Mouse (Mus musculus): ENCODE measurements around the gene Mpg. TPM values are rescaled to one million over a fixed set of nuclear protein-coding genes. Genes with fewer than 3 reads are reported as not detected.
A peak's percentile ranks its signal among the peaks of the same experiment; 100 is the strongest.

The Mpg gene
- polyA plus RNA-seq, 1 experiment from 2014 or later = 21.6 TPM

DNA sequence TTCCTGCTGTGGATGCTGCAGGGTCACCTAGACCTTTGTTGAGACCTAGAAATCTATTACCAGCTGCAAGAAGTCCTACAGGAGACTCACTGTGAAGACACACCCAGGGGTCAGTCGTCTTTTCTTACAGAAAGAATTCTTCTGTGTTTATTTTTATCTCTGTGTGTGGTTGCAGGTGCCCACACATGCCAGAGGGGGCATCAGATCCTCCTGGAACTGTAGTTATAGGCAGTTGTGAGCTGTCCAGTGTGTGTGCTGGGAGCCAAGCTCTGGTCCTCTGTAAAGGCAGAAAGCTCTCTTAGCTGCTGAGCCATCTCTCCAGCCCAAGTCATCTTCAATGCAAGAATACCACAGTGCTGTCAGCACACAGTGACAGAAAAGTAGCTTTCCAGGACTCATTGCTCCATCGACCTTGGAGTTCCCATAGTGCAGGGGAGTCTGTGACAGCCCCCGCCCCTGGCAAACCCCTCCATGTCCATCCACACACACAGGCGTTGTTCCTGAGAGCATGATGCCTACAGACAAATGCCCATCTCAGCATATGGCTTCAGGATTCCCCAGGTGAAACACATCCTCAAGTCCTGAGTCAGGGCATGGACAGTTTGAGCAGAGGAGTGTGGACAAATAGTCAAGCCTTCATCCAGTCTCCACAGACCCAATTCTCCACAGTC lies 2.9 kb upstream of the Mpg start:
- ATAC-seq (ENCODE audit: low read depth) = no peak
- Histone ChIP-seq H3K4me2 (no peak overlapping the region), H3K4me3 (replicated peaks) (no peak overlapping the region), H3K27me3 (peaks cover 74% of the 10 kb centered on the region), H3K9me3 (replicated peaks) (no peaks in the 10 kb centered on the region), H3K36me3 (peaks cover 6% of the 10 kb centered on the region), H3K9ac (no peak overlapping the region), H3K27ac (no peak overlapping the region), H3K4me1 (replicated peaks) (peaks cover 83% of the 10 kb centered on the region)
- WGBS (ENCODE audit: insufficient replicate concordance) = 50% methylated on average over 4 of the region's 4 CpGs
- no peak for DNase-seq

DNA sequence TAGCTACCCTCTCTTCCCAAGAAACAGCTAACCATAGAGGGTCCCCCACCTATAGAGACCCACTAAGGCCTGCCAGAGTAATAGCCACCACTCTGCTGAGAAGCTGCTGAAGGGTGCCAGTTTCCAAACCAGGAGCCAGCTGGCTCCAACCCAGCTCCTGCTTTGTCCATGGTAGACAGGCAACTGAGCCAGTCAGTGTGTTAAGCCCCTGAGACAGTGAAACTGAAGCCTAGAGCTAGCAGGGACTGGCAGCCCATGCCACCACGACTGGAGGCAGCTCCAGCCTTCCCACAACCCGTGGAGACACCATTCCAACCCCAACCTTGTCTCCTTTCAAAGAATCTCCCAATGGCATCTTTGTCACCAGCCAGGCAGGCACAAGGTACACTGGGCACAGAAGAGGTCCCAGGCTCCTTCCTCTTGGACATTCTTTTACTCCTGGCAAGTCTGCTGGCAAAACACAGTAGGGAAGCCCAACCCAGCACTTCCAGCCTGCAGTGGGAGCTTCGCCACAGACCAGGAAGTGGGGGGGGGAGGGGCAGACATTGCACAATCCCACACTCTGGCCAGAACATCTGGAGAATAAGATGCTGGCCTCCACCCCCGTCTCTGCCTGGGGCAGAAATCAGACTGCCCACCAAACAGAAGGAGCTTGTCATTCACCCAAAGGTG lies 1.7 kb upstream of the Mpg start:
- H3K4me3 ChIP-seq (replicated peaks) = no peak overlapping the region
- WGBS (ENCODE audit: insufficient replicate concordance) = 12% methylated on average over 4 of the region's 4 CpGs
- H3K27ac ChIP-seq = peak overlapping the region; percentile 44
- H3K9ac ChIP-seq = no peak overlapping the region
- H3K9me3 ChIP-seq (replicated peaks) = no peaks in the 10 kb centered on the region
- peaks cover 63% of the 10 kb centered on the region for H3K27me3 ChIP-seq
- peaks cover 81% of the 10 kb centered on the region for H3K4me1 ChIP-seq (replicated peaks)
- no peak for ATAC-seq (ENCODE audit: low read depth)
- no peak overlapping the region for H3K4me2 ChIP-seq
- no peak for DNase-seq
- peaks cover 17% of the 10 kb centered on the region for H3K36me3 ChIP-seq

- 47% methylated on average over 7 of the region's 7 CpGs for WGBS (ENCODE audit: insufficient replicate concordance)
- DNase-seq (no peak), ATAC-seq (ENCODE audit: low read depth) (no peak)
- Histone ChIP-seq H3K4me3 (replicated peaks) (peak overlapping the region; percentile 84), H3K4me1 (replicated peaks) (peaks cover 78% of the 10 kb centered on the region), H3K4me2 (peak overlapping the region; percentile 92), H3K36me3 (peaks cover 26% of the 10 kb centered on the region), H3K9me3 (replicated peaks) (no peaks in the 10 kb centered on the region), H3K9ac (0 out of 2 replicates have a peak overlapping the region, but pooled peaks have one; percentile 17), H3K27me3 (peaks cover 54% of the 10 kb centered on the region), H3K27ac (peak overlapping the region; percentile 44)
Measured at GRCm38 (mm10) chr11:32225222-32226104, 842 bp upstream of the Mpg start.

- peaks cover 41% of the 10 kb centered on the region for H3K36me3 ChIP-seq
- H3K27ac ChIP-seq = peak overlapping the region; percentile 84
- peak overlapping the region; percentile 92 for H3K4me2 ChIP-seq
- DNase-seq = no peak
- 22% methylated on average over 1 of the region's 1 CpGs for WGBS (ENCODE audit: insufficient replicate concordance)
- H3K27me3 ChIP-seq = peaks cover 38% of the 10 kb centered on the region
- H3K4me1 ChIP-seq (replicated peaks) = peaks cover 69% of the 10 kb centered on the region
- H3K4me3 ChIP-seq (replicated peaks) = peak overlapping the region; percentile 84
- H3K9me3 ChIP-seq (replicated peaks) = no peaks in the 10 kb centered on the region
- ATAC-seq (ENCODE audit: low read depth) = no peak
- H3K9ac ChIP-seq = peak overlapping the region; percentile 95
Measured at GRCm38 (mm10) chr11:32227041-32227440, 736 bp downstream of the Mpg start.

DNA sequence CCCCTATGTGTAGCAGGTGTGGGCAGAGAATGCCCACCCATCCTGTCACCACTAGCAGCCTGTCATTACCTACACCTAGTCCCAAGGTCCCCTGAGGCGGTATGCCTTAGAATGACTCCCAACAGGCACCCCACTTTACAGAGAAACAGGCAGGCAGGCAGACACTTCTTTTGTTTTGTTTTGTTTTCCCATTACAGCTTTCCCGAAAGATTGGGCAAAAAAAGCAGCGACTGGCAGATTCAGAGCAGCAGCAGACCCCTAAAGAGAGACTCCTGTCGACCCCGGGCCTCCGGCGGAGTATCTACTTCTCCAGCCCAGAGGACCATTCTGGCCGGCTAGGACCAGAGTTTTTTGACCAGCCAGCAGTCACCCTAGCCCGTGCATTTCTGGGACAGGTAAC lies 1.2 kb downstream of the Mpg start:
- H3K4me3 ChIP-seq (replicated peaks) = peak overlapping the region; percentile 84
- peak overlapping the region; percentile 84 for H3K27ac ChIP-seq
- H3K4me2 ChIP-seq = peak overlapping the region; percentile 92
- no peak for DNase-seq
- H3K36me3 ChIP-seq = peaks cover 46% of the 10 kb centered on the region
- 92% methylated on average over 9 of the region's 9 CpGs for WGBS (ENCODE audit: insufficient replicate concordance)
- H3K9ac ChIP-seq = peak overlapping the region; percentile 95
- peaks cover 33% of the 10 kb centered on the region for H3K27me3 ChIP-seq
- H3K9me3 ChIP-seq (replicated peaks) = no peaks in the 10 kb centered on the region
- no peak for ATAC-seq (ENCODE audit: low read depth)
- H3K4me1 ChIP-seq (replicated peaks) = peaks cover 64% of the 10 kb centered on the region

DNA sequence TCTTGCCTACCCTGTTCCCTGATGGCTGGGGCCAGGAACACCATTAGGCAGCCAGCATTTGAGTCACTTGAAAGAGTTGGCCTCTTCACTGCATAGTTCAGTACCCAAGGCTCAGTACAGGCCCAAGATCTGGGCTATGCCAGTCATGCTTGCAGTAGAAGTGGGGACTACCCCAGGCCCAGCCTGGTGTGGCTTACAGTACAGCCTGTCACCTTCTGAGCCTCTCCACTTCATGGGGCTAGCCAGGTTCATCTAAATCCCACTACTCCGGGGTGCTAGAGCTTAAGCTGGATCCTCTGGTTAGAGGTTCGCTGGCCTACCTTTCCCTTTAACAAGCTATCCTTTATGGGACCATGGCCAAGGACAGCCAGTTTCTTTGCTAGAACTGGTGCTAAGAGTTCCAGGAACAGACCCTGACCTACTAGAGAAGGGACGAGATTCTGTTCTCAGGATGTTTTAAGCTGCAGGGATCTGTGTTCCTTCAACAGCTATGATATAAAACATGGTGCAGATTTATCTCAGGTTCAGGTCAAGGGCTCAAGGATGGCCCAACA lies 2.1 kb downstream of the Mpg start:
- WGBS (ENCODE audit: insufficient replicate concordance) = 80% methylated on average over 3 of the region's 3 CpGs
- no peak for ATAC-seq (ENCODE audit: low read depth)
- H3K9me3 ChIP-seq (replicated peaks) = no peaks in the 10 kb centered on the region
- H3K36me3 ChIP-seq = peaks cover 55% of the 10 kb centered on the region
- peak overlapping the region; percentile 92; the same call in 1 of the 2 replicates for H3K4me2 ChIP-seq
- H3K4me3 ChIP-seq (replicated peaks) = no peak overlapping the region
- peaks cover 25% of the 10 kb centered on the region for H3K27me3 ChIP-seq
- no peak for DNase-seq
- peak overlapping the region; percentile 95; the same call in 1 of the 2 replicates for H3K9ac ChIP-seq
- peak overlapping the region; percentile 84 for H3K27ac ChIP-seq
- peaks cover 56% of the 10 kb centered on the region for H3K4me1 ChIP-seq (replicated peaks)

DNA sequence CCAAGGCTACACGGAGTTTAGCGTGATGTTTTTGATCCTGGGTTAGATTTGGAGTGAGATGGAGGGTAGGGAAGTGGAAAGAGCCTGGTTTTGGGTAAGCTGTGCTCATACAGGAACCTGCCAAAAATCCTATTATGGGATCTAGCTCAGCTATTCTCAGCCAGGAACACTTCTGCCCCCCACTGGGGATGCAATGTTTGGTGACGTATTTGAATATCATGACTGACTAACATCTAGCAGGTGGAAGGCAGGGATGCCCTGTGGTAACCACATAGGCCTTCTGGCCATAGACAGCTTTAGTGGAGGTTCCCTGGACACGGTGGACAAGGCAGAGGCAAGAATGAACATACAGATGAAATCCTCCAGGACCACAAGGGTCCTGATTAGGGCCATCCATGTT lies 3.9 kb downstream of the Mpg start:
- H3K4me1 ChIP-seq (replicated peaks) = peaks cover 39% of the 10 kb centered on the region
- peak overlapping the region; percentile 47 for H3K27ac ChIP-seq
- no peaks in the 10 kb centered on the region for H3K9me3 ChIP-seq (replicated peaks)
- 78% methylated on average over 4 of the region's 4 CpGs for WGBS (ENCODE audit: insufficient replicate concordance)
- H3K27me3 ChIP-seq = peaks cover 6% of the 10 kb centered on the region
- no peak for DNase-seq
- H3K4me3 ChIP-seq (replicated peaks) = no peak overlapping the region
- H3K4me2 ChIP-seq = no peak overlapping the region
- H3K36me3 ChIP-seq = peaks cover 73% of the 10 kb centered on the region
- ATAC-seq (ENCODE audit: low read depth) = no peak
- H3K9ac ChIP-seq = no peak overlapping the region

- Histone ChIP-seq H3K27ac (peak overlapping the region; percentile 47), H3K4me3 (replicated peaks) (no peak overlapping the region), H3K4me2 (no peak overlapping the region), H3K36me3 (peaks cover 82% of the 10 kb centered on the region), H3K4me1 (replicated peaks) (peaks cover 37% of the 10 kb centered on the region), H3K9me3 (replicated peaks) (no peaks in the 10 kb centered on the region), H3K9ac (no peak overlapping the region), H3K27me3 (no peaks in the 10 kb centered on the region)
- ATAC-seq (ENCODE audit: low read depth) (no peak), DNase-seq (no peak)
- 74% methylated on average over 2 of the region's 2 CpGs for WGBS (ENCODE audit: insufficient replicate concordance)
Measured at GRCm38 (mm10) chr11:32231125-32231524, 4.8 kb downstream of the Mpg start.

DNA sequence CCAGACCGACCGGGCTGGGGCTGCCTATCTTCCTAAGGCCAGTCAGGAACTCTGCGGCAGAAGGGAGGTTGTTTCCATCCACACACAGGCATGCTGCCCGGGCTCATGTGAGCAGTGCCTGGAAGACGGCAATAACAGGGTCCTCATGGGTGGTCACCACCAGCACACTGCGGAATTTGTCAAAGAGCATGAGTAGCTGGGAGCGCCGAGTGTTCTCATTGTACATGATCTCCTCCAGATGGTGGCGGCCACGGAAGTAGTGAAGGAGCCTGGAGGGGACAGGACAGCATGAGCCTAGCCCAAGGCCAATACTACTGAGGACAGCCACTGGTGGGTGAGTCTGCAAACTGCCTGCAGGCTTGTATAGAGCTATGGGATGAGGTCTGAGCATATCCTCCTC lies 6.5 kb downstream of the Mpg start:
- no peak overlapping the region; the same call in 1 of the 2 replicates for H3K27ac ChIP-seq
- no peak for DNase-seq
- no peaks in the 10 kb centered on the region for H3K9me3 ChIP-seq (replicated peaks)
- no peak overlapping the region for H3K9ac ChIP-seq
- no peak for ATAC-seq (ENCODE audit: low read depth)
- 89% methylated on average over 10 of the region's 10 CpGs for WGBS (ENCODE audit: insufficient replicate concordance)
- H3K27me3 ChIP-seq = no peaks in the 10 kb centered on the region
- H3K4me1 ChIP-seq (replicated peaks) = peaks cover 35% of the 10 kb centered on the region
- no peak overlapping the region for H3K4me2 ChIP-seq
- H3K36me3 ChIP-seq = peaks cover 99% of the 10 kb centered on the region
- no peak overlapping the region for H3K4me3 ChIP-seq (replicated peaks)

GRCm38 (mm10) chr11:32233895-32234294 lies 7.6 kb downstream of the Mpg start:
- ATAC-seq (ENCODE audit: low read depth) (no peak), DNase-seq (no peak)
- H3K27me3 ChIP-seq = no peaks in the 10 kb centered on the region
- H3K9ac ChIP-seq = peak overlapping the region; percentile 18; the same call in 1 of the 2 replicates
- peak overlapping the region; percentile 27; the same call in 1 of the 2 replicates for H3K27ac ChIP-seq
- peaks cover 38% of the 10 kb centered on the region for H3K4me1 ChIP-seq (replicated peaks)
- 94% methylated on average over 3 of the region's 3 CpGs for WGBS (ENCODE audit: insufficient replicate concordance)
- peaks cover 97% of the 10 kb centered on the region for H3K36me3 ChIP-seq
- H3K9me3 ChIP-seq (replicated peaks) = no peaks in the 10 kb centered on the region
- no peak overlapping the region for H3K4me2 ChIP-seq
- H3K4me3 ChIP-seq (replicated peaks) = no peak overlapping the region
